Mouse (Mus musculus) induced T-regulatory cell, adult 2 months (primary cell): ENCODE results near the gene Caly.

ENCODE experiments used
- DNase-seq: peaks from one replicate; pipeline ENCODE4 v3.0.0-alpha.2; 2012; ENCODE audit warnings: low read depth

Gene Caly

DNA sequence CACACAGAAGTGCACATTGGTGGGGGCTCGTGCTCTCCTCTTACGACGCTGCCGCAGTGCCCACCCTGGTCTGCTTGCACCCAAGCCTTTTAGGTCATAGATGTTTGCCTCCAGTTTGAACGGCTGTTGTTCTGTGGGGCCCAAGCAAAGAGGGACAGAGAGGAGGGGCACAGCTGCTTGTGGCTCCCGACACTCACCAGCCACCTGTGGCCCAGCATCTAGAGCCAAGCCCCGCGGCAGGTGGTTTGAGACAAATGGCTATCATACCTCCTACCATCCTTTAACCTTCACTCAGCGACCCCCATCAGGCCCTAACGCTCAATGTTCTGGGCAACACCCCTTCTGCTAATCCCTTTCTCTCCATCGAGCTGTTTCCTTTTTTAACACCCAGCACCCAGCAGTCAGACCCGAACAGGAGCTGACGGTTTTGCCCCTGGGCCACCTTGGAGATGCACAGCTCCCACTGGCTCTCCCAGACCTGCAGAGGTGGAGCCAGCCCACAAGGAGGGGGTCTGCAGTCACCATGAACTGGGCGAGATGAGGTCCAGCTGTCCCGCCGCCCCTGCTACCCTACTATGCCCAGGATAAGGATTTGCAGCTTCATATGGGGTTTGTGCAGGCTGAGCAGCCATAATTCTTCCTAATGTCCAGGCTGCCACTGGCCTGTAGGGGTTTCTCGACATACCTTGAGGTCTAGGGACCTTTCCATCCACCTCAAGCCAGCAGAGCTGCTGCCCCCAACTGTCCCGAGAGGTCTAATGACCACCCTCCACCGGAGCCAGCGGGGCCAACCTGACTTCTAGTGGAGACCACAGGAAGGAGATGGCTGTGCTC lies 723 bp downstream of the Caly start:
- DNase-seq, result no peak

GRCm38 (mm10) chr7:140080503-140081156 lies 1.7 kb downstream of the Caly start:
- DNase-seq, result peak; percentile 88

- peak; percentile 86 for DNase-seq
Observed at GRCm38 (mm10) chr7:140078711-140079110, 3.6 kb downstream of the Caly start.

DNA sequence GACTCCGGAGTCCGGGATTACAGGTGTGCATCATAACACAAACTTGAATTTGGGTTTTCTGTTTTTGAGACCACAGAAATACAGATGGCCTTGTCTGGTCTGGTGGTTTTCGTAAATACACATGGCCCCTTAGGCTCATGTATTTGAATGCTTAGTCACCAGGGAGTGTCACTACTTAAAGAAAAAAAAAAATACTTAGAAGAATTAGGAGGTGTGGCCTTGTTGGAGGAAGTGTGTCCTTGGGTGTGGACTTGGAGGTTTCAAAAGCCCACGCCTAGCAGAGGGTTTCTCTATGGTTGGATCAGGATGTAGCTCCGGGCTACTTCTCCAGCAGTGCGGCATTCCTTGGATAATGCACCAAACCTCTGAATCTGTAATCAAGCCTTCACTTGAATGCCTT lies 4.7 kb downstream of the Caly start:
- DNase-seq, result no peak

- no peak for DNase-seq
Observed at GRCm38 (mm10) chr7:140070042-140070711, 12.2 kb downstream of the Caly start.

- DNase-seq, result no peak
Observed at GRCm38 (mm10) chr7:140067397-140067796, 15.0 kb downstream of the Caly start.

- DNase-seq, result peak; percentile 86
Observed at GRCm38 (mm10) chr7:140063092-140063491, 19.3 kb downstream of the Caly start.

DNA sequence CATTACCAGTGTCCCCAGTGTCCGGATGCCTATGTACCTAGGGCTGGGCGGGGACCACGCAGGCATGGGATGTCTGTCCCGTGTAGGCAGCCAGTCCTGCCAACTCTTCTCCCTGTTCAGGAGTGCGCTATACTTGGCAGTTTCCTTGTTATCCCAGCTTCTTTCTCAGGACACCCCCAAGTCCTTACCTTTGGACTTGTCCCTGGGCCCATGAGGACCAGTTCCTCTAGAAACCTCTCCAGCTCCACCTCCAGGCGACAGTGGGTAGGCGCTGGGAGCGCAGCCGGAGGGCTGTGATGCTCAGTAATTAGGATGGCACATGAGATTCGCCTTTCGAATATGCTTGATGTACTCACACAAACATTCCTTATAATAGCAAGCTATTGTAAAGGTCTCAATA lies 20.0 kb downstream of the Caly start:
- peak; percentile 36 for DNase-seq

- DNase-seq, result no peak
Observed at GRCm38 (mm10) chr7:140061832-140062130, 20.6 kb downstream of the Caly start.

- peak; percentile 28 for DNase-seq
Observed at GRCm38 (mm10) chr7:140060936-140061831, 21.2 kb downstream of the Caly start.

DNA sequence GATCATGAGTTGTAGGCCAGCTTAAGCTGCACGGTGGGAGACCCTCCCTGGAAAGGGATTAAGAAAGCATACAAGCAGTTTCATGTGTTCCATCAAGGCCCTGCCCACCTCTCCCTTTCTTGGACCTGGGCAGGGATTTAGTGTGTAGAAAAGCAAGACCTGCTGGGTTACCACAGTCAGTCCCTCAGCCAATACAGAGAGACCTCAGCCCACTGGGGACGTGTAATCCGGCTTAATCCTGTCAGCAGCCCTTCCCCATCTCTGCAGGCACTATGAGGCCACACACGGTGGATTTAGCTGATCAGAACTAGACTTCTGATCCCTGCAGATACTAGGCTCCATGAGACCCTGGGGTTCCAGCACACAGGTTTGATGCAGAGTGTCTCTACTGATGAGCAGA lies 22.7 kb downstream of the Caly start:
- no peak for DNase-seq

DNA sequence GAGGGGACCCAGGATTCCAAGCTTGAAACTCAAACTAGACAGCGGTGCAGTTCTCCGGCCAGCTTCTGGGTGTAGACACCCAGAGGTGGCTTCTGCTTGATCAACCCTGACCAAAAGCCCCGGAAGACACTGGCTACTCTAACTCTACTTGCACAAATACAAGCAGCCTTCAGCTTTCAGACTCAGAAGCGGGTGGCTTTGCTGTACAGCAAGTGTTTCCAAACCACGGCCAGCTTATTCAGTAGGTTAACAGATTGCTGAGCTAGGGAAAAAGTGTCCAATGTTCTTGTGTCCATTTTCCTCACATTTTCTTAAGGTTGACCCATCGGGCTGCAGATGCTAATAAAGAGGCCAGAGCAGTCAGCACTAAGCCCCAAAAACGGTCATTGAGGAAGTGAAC lies 23.8 kb downstream of the Caly start:
- DNase-seq, result no peak

- DNase-seq, result no peak
Observed at GRCm38 (mm10) chr7:140057413-140058407, 24.6 kb downstream of the Caly start.

DNA sequence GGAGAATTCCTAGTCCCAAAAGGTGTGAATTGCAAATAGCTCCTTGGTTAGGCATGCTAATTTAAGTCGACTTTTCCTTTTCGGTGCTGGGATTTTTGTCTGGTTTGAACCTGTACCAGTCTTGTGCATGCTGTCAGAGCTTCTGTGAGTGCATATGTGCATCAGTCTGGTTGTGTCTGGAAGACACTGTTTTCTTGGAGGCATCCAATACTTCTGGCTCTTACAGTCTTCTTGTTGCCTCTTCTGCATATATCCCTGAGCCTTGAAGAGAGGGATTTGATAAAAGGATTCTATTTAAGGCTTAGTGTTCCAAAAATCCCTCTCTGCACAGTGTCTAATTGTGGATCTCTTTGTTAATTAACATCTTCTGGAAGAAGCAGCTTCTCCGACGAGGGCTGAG lies 28.2 kb downstream of the Caly start:
- DNase-seq, result no peak

- DNase-seq, result peak; percentile 61
Observed at GRCm38 (mm10) chr7:140049115-140049689, 33.1 kb downstream of the Caly start.

- DNase-seq, result no peak
Observed at GRCm38 (mm10) chr7:140048361-140049114, 33.8 kb downstream of the Caly start, which contains the start of gene Msx3. Msx3 (minus strand) TSS chr7:140049089.

GRCm38 (mm10) chr7:140047811-140048311 lies 34.5 kb downstream of the Caly start:
- DNase-seq, result peak; percentile 36

GRCm38 (mm10) chr7:140045546-140045945 lies 36.8 kb downstream of the Caly start:
- DNase-seq, result no peak

DNA sequence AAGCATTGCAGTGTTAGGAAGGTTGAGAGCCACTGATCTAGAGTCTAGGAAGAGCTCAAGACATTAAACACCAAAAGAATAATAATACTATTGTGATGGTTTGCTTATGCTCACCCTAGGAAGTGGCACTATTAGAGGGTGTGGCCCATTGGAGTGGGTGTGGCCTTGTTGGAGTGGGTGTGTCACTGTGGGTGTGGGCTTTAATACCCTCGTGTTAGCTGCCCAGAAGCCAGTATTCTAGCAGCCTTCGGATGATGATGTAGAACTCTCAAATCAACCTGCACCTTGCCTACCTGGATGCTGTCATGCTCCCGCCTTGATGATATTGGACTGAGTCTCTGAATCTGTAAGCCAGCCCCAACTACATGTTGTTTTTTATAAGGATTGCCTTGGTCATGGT lies 39.6 kb downstream of the Caly start:
- no peak for DNase-seq
